Mouse (Mus musculus): ENCODE measurements around the gene Polr2g. TPM values are rescaled to one million over a fixed set of nuclear protein-coding genes. Genes with fewer than 3 reads are reported as not detected.

Gene Polr2g
- polyA plus RNA-seq, 1 experiment = 8.1 TPM

DNA sequence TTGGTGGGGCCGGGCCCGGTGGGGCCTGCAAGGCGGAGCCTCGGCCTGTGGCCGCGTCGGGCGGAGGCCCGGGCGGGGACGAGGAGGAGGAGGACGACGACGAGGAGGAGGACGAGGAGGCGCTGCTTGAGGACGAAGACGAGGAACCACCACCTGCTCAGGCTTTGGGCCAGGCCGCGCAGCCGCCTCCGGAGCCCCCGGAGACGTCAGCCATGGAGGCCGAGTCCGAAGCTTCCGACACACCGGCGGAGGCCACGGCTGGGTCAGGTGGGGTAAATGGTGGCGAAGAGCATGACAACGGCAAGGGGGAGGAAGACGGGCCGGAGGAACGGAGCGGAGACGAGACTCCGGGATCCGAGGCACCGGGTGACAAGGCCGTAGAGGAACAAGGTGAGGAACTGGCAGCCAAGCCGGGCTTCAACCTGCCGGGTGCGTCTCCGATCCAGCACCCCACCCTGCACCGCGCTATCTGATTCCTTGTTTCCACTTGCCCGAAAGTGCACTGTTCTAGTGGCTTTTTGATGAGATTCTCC is 22.1 kb upstream of the Polr2g start:
- TF ChIP-seq GATA1 (IDR thresholded peaks at IDR 0.05; ENCODE audit: low read length) = no peak

- no peak for TF ChIP-seq GATA1 (IDR thresholded peaks at IDR 0.05; ENCODE audit: low read length)
These were observed 21.4 kb upstream of the Polr2g start, which contains the start of gene Hnrnpul2 for GRCm38 (mm10) chr19:8819596-8820423. TSS of gene Hnrnpul2 (plus strand) at chr19:8820010.

GRCm38 (mm10) chr19:8818801-8819595 is 20.6 kb upstream of the Polr2g start, which contains the start of gene Ttc9c:
TSS of gene Ttc9c (minus strand) at chr19:8819333.
- no peak for TF ChIP-seq GATA1 (IDR thresholded peaks at IDR 0.05; ENCODE audit: low read length)

DNA sequence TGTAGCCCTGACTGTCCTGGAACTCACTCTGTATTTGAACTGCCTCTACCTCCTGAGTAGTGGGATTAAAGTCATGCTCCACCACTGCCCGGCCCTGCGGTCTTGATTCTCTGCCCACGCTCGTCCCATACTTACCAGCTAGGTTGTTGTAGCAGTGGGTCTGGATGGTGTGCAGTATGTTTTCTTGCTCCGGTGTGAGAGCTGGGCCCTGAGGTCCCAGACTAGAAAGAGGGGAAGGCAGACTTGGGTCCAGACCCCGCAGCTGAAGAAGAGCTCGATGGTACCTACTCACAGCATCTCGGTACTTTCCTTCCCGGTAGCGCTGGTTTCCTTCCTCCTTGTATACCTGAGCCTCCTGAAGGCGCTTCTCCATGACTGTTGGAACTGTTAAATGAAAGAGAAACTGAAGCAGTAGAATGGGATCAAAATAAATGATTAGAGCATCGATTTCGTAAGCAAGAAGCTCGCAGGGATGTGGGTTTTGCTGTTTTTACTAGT is 20.0 kb upstream of the Polr2g start:
- TF ChIP-seq GATA1 (IDR thresholded peaks at IDR 0.05; ENCODE audit: low read length) = no peak

GRCm38 (mm10) chr19:8817001-8817400 is 18.6 kb upstream of the Polr2g start:
- no peak for TF ChIP-seq GATA1 (IDR thresholded peaks at IDR 0.05; ENCODE audit: low read length)

GRCm38 (mm10) chr19:8815812-8816211 is 17.4 kb upstream of the Polr2g start:
- no peak for TF ChIP-seq GATA1 (IDR thresholded peaks at IDR 0.05; ENCODE audit: low read length)

- no peak for TF ChIP-seq GATA1 (IDR thresholded peaks at IDR 0.05; ENCODE audit: low read length)
These were observed 8.4 kb upstream of the Polr2g start for GRCm38 (mm10) chr19:8806810-8807209.

GRCm38 (mm10) chr19:8803879-8804660 is 5.7 kb upstream of the Polr2g start:
- TF ChIP-seq GATA1 (IDR thresholded peaks at IDR 0.05; ENCODE audit: low read length) = no peak

DNA sequence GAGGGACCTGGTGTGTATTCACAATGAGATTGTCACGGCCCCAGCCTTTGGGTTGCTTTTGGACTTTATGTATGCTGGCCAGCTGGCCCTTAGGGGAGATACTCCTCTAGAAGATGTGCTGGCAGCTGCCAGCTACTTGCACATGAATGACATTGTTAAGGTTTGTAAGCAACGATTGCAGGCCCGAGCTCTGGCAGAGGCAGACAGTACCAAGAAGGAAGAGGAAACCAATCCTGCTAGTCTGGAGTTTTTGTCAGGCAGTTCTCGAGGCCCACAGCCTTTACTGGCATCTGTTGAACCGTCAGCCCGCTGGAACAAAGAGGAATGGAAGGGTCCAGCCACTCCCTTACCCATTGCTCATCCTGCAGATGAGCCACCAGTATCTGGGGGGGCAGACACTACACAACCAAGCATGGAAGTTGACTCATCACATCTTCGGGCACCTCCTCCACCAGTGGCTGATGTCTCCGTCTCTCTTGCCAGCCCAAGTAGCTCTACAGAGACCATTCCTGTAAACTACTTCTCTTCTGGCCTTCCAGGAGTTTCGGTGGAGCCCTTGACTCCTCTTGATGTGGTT is 4.9 kb upstream of the Polr2g start:
- no peak for TF ChIP-seq GATA1 (IDR thresholded peaks at IDR 0.05; ENCODE audit: low read length)

DNA sequence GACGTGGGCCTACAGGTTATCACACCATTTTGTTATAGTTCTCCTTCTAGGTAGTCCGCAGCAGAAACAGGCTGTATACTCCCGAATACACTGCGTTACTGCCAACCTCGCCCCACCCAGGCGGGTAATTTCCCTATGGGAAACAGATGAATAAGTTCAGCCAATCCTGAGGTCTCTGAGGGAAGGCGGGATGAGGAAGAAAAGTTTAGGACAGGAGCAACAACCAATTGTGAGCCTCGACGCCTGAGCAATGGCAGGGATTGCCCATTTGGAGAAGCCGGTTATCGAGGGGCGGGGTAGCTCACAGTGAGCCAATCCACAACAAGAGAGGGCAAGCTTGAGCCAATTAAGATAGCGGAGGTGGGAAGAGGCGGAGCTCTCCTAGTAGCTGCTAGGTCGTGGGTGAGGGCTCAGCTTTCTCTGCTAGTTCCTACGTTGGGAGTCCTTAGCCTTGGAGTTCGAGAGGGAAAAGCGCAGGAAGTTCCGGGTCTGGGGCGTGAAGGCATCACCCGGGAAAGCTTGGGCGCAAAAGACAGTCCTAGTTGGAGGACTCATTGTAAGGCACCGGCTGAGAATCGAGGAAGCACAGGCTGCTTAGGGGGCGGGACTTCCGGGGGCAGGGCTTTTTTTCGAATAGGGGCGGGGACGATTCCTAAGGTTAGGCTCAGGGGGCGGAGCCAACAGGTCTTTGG is 3.9 kb upstream of the Polr2g start, which contains the start of gene Zbtb3:
Gene Zbtb3 (plus strand): TSS at position 426 of the 692 bp plus-strand sequence.
- TF ChIP-seq GATA1 (IDR thresholded peaks at IDR 0.05; ENCODE audit: low read length) = no peak

DNA sequence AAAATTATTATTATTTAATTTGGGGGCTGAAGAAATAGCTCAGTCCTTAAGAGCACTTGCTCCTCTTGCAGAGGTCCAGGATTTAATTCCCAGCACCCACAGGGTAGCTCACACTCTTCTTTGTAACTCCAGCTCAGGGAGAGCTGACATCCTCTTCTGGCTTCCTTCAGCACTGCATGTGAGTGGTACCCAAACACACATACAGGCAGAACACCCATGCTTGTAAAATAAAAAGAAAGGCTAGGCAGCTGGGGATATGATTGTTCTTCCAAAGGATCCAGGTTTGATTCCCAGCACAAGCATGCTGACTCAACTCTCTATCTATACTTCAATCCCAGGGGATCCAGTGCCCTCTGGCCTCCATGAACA is 554 bp upstream of the Polr2g start:
- no peak for TF ChIP-seq GATA1 (IDR thresholded peaks at IDR 0.05; ENCODE audit: low read length)

DNA sequence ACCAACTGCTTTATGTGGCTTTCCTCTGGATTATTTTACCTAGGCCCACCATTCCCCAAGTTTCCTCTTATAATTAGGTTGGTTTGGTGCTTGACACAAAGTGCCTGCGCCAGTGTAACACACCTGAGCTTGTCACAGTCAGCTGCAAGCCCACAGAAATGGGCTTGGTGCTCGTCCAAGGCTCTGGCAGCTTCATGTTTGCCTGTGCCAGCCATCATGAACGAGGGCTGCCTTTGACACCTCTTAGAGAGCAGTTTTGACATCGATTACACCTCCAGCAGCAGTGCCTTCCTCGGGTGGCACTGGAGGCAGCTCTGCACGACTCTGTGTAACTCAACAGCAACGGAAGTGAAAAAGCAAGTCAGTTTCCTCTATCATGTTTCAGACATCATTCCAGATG is 8.2 kb downstream of the Polr2g start:
- TF ChIP-seq GATA1 (IDR thresholded peaks at IDR 0.05; ENCODE audit: low read length) = no peak

GRCm38 (mm10) chr19:8789171-8789570 is 9.2 kb downstream of the Polr2g start:
- no peak for TF ChIP-seq GATA1 (IDR thresholded peaks at IDR 0.05; ENCODE audit: low read length)

DNA sequence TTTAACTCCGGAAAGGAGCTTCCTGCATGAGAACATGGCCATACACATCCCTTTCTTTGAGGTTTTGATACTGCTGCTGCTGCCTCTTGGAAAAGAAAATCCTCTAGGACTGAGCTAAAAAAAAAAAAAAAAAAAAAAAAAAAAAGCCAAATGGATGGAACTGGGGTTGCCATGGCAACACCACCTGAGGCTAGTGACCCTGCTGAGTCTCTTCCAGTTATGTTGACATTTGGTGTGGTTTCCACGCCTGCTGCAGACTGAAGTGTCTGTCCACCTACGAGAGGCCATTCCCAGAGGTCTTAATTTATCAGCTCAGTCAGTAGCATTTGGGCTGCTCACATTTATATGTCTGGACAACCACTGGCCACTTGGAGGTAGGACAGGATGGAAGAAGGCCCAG is 9.9 kb downstream of the Polr2g start:
- TF ChIP-seq GATA1 (IDR thresholded peaks at IDR 0.05; ENCODE audit: low read length) = no peak

All from G1E-ER4 (cell line).